Mouse (Mus musculus) c-Kit-positive CD71-positive TER-119-negative erythroid progenitor cells, embryonic 14.5 days (primary cell): ENCODE data around the gene Pomgnt1.

Experiments used
- DNase-seq: peaks from one replicate; pipeline ENCODE4 v3.0.0-alpha.2; 2013; ENCODE audit warnings: low read depth

Pomgnt1 gene

GRCm38 (mm10) chr4:116137421-116137996, 13.9 kb downstream of the Pomgnt1 start:
- DNase-seq, result no peak

- DNase-seq, result no peak
Measured at GRCm38 (mm10) chr4:116140801-116141574, 17.3 kb downstream of the Pomgnt1 start.

- no peak for DNase-seq
Measured at GRCm38 (mm10) chr4:116141736-116142135, 18.1 kb downstream of the Pomgnt1 start.

- DNase-seq, result no peak
Measured at GRCm38 (mm10) chr4:116142269-116142668, 18.6 kb downstream of the Pomgnt1 start.

- no peak for DNase-seq
Measured at GRCm38 (mm10) chr4:116143317-116143811, 19.7 kb downstream of the Pomgnt1 start.

GRCm38 (mm10) chr4:116143891-116144717, 20.5 kb downstream of the Pomgnt1 start:
- no peak for DNase-seq

GRCm38 (mm10) chr4:116149812-116150155, 26.1 kb downstream of the Pomgnt1 start:
- no peak for DNase-seq

GRCm38 (mm10) chr4:116150156-116150861, 26.7 kb downstream of the Pomgnt1 start:
- no peak for DNase-seq

- DNase-seq, result no peak
Measured at GRCm38 (mm10) chr4:116150862-116151221, 27.2 kb downstream of the Pomgnt1 start.

GRCm38 (mm10) chr4:116151238-116151637, 27.6 kb downstream of the Pomgnt1 start, which contains the start of gene Lurap1:
Gene Lurap1 (minus strand): TSS chr4:116151338.
- no peak for DNase-seq

GRCm38 (mm10) chr4:116152702-116153101, 29.1 kb downstream of the Pomgnt1 start:
- DNase-seq, result no peak

- DNase-seq, result no peak
Measured at GRCm38 (mm10) chr4:116157882-116158281, 34.2 kb downstream of the Pomgnt1 start.

GRCm38 (mm10) chr4:116159912-116160311, 36.3 kb downstream of the Pomgnt1 start:
- DNase-seq, result no peak

GRCm38 (mm10) chr4:116160769-116161168, 37.1 kb downstream of the Pomgnt1 start:
- DNase-seq, result no peak

- DNase-seq, result no peak
Measured at GRCm38 (mm10) chr4:116162142-116162541, 38.5 kb downstream of the Pomgnt1 start.

GRCm38 (mm10) chr4:116164759-116165554, 41.3 kb downstream of the Pomgnt1 start:
- no peak for DNase-seq

- DNase-seq, result no peak
Measured at GRCm38 (mm10) chr4:116165708-116166407, 42.2 kb downstream of the Pomgnt1 start.

- no peak for DNase-seq
Measured at GRCm38 (mm10) chr4:116167404-116167803, 43.8 kb downstream of the Pomgnt1 start, which contains the start of gene Tspan1. Gene Tspan1 (minus strand): TSS chr4:116167601.

GRCm38 (mm10) chr4:116168617-116169352, 45.1 kb downstream of the Pomgnt1 start:
- DNase-seq, result no peak

GRCm38 (mm10) chr4:116169353-116169672, 45.7 kb downstream of the Pomgnt1 start:
- no peak for DNase-seq
